Mouse (Mus musculus) cerebellum, adult 9-10 months (tissue): ENCODE data around the gene A530084C06Rik.

Experiments used
- DNase-seq: peaks from one replicate; pipeline ENCODE4 v3.0.0; 2022

A530084C06Rik gene

GRCm38 (mm10) chr13:31534726-31535125, 24.4 kb downstream of the A530084C06Rik start:
- no peak for DNase-seq

GRCm38 (mm10) chr13:31531651-31532061, 27.5 kb downstream of the A530084C06Rik start:
- DNase-seq, result no peak

- DNase-seq, result no peak
Measured at GRCm38 (mm10) chr13:31531186-31531585, 27.9 kb downstream of the A530084C06Rik start.

- DNase-seq, result no peak
Measured at GRCm38 (mm10) chr13:31524976-31525375, 34.2 kb downstream of the A530084C06Rik start.

- no peak for DNase-seq
Measured at GRCm38 (mm10) chr13:31518971-31519370, 40.2 kb downstream of the A530084C06Rik start.

GRCm38 (mm10) chr13:31518411-31518886, 40.7 kb downstream of the A530084C06Rik start:
- DNase-seq, result no peak

GRCm38 (mm10) chr13:31515261-31515660, 43.9 kb downstream of the A530084C06Rik start:
- DNase-seq, result no peak

- DNase-seq, result no peak
Measured at GRCm38 (mm10) chr13:31506494-31507167, 52.5 kb downstream of the A530084C06Rik start.
